Mouse (Mus musculus): Measurements from ENCODE around the gene Cfap77. TPM values are rescaled to one million over a fixed set of nuclear protein-coding genes. Genes with fewer than 3 reads are reported as not detected.
A peak's percentile ranks its signal among the peaks of the same experiment; 100 is the strongest.

Gene Cfap77
- polyA plus RNA-seq, 1 experiment from 2014 or later: 0.14 TPM

GRCm38 (mm10) chr2:28943666-28944516, 111.0 kb downstream of the Cfap77 start:
- ATAC-seq (replicated peaks; ENCODE audit: low FRiP score, low read depth): no peak
- TF ChIP-seq CTCF (IDR thresholded peaks at IDR 0.05; ENCODE audit: low read depth): no peak
- DNase-seq (ENCODE audit: low spot score): peak; percentile 67
- H3K4me3 ChIP-seq (replicated peaks; ENCODE audit: low read depth, low read length): no peak overlapping the region
- H3K9ac ChIP-seq (ENCODE audit: low read depth, low read length): no peak overlapping the region
- H3K4me1 ChIP-seq (replicated peaks; ENCODE audit: insufficient read depth, low read length): no peaks in the 10 kb centered on the region
- H3K27ac ChIP-seq: no peak overlapping the region
- peak overlapping the region; percentile 10; the same call in 1 of the 2 replicates for H3K4me2 ChIP-seq (ENCODE audit: low read length)
- 15% methylated on average over 30 of the region's 30 CpGs for WGBS
- peaks cover 36% of the 10 kb centered on the region for H3K27me3 ChIP-seq (ENCODE audit: insufficient read depth, low read length)
- no peaks in the 10 kb centered on the region for H3K9me3 ChIP-seq (replicated peaks; ENCODE audit: low read length)
- H3K36me3 ChIP-seq (ENCODE audit: insufficient read depth, low read length): no peaks in the 10 kb centered on the region

DNA sequence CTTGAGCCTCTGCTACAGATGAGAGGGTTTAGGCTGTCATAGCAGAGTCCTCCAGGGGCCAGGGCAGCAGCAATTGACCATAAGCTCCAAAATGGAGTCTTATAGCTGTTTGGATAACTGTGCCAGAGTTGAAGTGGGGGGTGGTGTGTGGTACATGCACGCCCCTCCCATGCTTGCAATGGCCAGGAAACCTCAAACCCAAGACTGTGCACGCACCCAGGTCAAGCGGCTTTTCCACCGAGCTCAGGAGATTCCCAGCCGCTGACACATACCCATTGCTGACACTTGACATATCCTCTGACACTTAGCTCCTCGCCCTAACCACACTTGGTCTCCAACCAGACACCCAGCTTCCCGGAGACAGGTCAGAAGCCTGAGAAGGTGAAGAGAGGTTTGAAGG, 115.9 kb downstream of the Cfap77 start:
- no peak for TF ChIP-seq CTCF (IDR thresholded peaks at IDR 0.05; ENCODE audit: low read depth)
- H3K36me3 ChIP-seq (ENCODE audit: insufficient read depth, low read length): no peaks in the 10 kb centered on the region
- no peaks in the 10 kb centered on the region for H3K9me3 ChIP-seq (replicated peaks; ENCODE audit: low read length)
- ATAC-seq (replicated peaks; ENCODE audit: low FRiP score, low read depth) (no peak), DNase-seq (ENCODE audit: low spot score) (no peak)
- 73% methylated on average over 7 of the region's 7 CpGs for WGBS
- no peak overlapping the region for H3K4me2 ChIP-seq (ENCODE audit: low read length)
- H3K4me3 ChIP-seq (replicated peaks; ENCODE audit: low read depth, low read length): no peak overlapping the region
- H3K4me1 ChIP-seq (replicated peaks; ENCODE audit: insufficient read depth, low read length): no peaks in the 10 kb centered on the region
- no peak overlapping the region for H3K27ac ChIP-seq
- H3K27me3 ChIP-seq (ENCODE audit: insufficient read depth, low read length): peaks cover 18% of the 10 kb centered on the region
- H3K9ac ChIP-seq (ENCODE audit: low read depth, low read length): no peak overlapping the region

- Histone ChIP-seq H3K4me1 (replicated peaks; ENCODE audit: insufficient read depth, low read length) (no peaks in the 10 kb centered on the region), H3K9ac (ENCODE audit: low read depth, low read length) (no peak overlapping the region), H3K4me2 (ENCODE audit: low read length) (no peak overlapping the region), H3K27ac (no peak overlapping the region), H3K4me3 (replicated peaks; ENCODE audit: low read depth, low read length) (no peak overlapping the region), H3K9me3 (replicated peaks; ENCODE audit: low read length) (no peaks in the 10 kb centered on the region), H3K36me3 (ENCODE audit: insufficient read depth, low read length) (no peaks in the 10 kb centered on the region), H3K27me3 (ENCODE audit: insufficient read depth, low read length) (0 out of 2 replicates have a peak, but pooled peaks cover 3% of the 10 kb centered on the region)
- 88% methylated on average over 3 of the region's 3 CpGs for WGBS
- TF ChIP-seq CTCF (IDR thresholded peaks at IDR 0.05; ENCODE audit: low read depth): peak; percentile 39
- DNase-seq (ENCODE audit: low spot score) (no peak), ATAC-seq (replicated peaks; ENCODE audit: low FRiP score, low read depth) (no peak)
Measured at GRCm38 (mm10) chr2:28930571-28930970, 124.3 kb downstream of the Cfap77 start.

GRCm38 (mm10) chr2:28923912-28924311, 131.0 kb downstream of the Cfap77 start:
- H3K27ac ChIP-seq: no peak overlapping the region
- H3K9me3 ChIP-seq (replicated peaks; ENCODE audit: low read length): no peaks in the 10 kb centered on the region
- H3K4me1 ChIP-seq (replicated peaks; ENCODE audit: insufficient read depth, low read length): no peaks in the 10 kb centered on the region
- ATAC-seq (replicated peaks; ENCODE audit: low FRiP score, low read depth): peak; percentile 65
- 2% methylated on average over 4 of the region's 4 CpGs for WGBS
- H3K27me3 ChIP-seq (ENCODE audit: insufficient read depth, low read length): peaks cover 39% of the 10 kb centered on the region
- TF ChIP-seq CTCF (IDR thresholded peaks at IDR 0.05; ENCODE audit: low read depth): peak; percentile 97
- H3K36me3 ChIP-seq (ENCODE audit: insufficient read depth, low read length): no peaks in the 10 kb centered on the region
- no peak overlapping the region for H3K9ac ChIP-seq (ENCODE audit: low read depth, low read length)
- H3K4me3 ChIP-seq (replicated peaks; ENCODE audit: low read depth, low read length): no peak overlapping the region
- H3K4me2 ChIP-seq (ENCODE audit: low read length): no peak overlapping the region
- DNase-seq (ENCODE audit: low spot score): peak; percentile 81

DNA sequence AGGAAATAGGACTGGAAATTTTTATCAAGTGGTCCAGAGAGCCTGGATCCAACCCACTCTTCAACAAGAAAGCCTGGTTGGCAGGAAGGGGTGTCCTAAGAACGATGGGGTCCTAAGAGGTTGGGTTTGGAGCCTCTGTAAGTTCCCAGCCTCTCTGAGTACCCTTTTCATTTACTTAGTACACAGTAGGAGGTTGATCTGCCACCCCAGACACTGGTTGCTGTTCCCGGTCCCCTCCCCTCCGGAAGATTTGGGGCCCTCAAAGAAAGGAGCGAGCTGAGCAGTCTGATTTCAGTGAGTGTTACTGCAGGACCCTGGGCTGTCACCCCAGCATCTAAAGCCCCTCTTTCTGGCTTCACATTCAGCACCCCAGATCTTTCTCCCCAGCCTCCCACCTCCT, 135.9 kb downstream of the Cfap77 start:
- 0% methylated on average over 4 of the region's 4 CpGs for WGBS
- H3K27me3 ChIP-seq (ENCODE audit: insufficient read depth, low read length): peaks cover 88% of the 10 kb centered on the region
- no peak overlapping the region for H3K9ac ChIP-seq (ENCODE audit: low read depth, low read length)
- H3K36me3 ChIP-seq (ENCODE audit: insufficient read depth, low read length): no peaks in the 10 kb centered on the region
- ATAC-seq (replicated peaks; ENCODE audit: low FRiP score, low read depth) (no peak), DNase-seq (ENCODE audit: low spot score) (no peak)
- H3K4me1 ChIP-seq (replicated peaks; ENCODE audit: insufficient read depth, low read length): no peaks in the 10 kb centered on the region
- no peak overlapping the region for H3K27ac ChIP-seq
- no peak for TF ChIP-seq CTCF (IDR thresholded peaks at IDR 0.05; ENCODE audit: low read depth)
- H3K4me2 ChIP-seq (ENCODE audit: low read length): no peak overlapping the region
- no peaks in the 10 kb centered on the region for H3K9me3 ChIP-seq (replicated peaks; ENCODE audit: low read length)
- H3K4me3 ChIP-seq (replicated peaks; ENCODE audit: low read depth, low read length): no peak overlapping the region

GRCm38 (mm10) chr2:28917518-28918361, 137.1 kb downstream of the Cfap77 start:
- Histone ChIP-seq H3K4me2 (ENCODE audit: low read length) (peak overlapping the region; percentile 27), H3K9ac (ENCODE audit: low read depth, low read length) (no peak overlapping the region), H3K27me3 (ENCODE audit: insufficient read depth, low read length) (peaks cover 91% of the 10 kb centered on the region), H3K36me3 (ENCODE audit: insufficient read depth, low read length) (no peaks in the 10 kb centered on the region), H3K4me3 (replicated peaks; ENCODE audit: low read depth, low read length) (0 out of 2 replicates have a peak overlapping the region, but pooled peaks have one; percentile 17), H3K27ac (no peak overlapping the region), H3K4me1 (replicated peaks; ENCODE audit: insufficient read depth, low read length) (no peaks in the 10 kb centered on the region), H3K9me3 (replicated peaks; ENCODE audit: low read length) (no peaks in the 10 kb centered on the region)
- no peak for DNase-seq (ENCODE audit: low spot score)
- no peak for ATAC-seq (replicated peaks; ENCODE audit: low FRiP score, low read depth)
- no peak for TF ChIP-seq CTCF (IDR thresholded peaks at IDR 0.05; ENCODE audit: low read depth)
- WGBS: under 1% methylated on average over 73 of the region's 73 CpGs

Measured in kidney, postnatal 0 days (tissue).